Mouse (Mus musculus): ENCODE measurements around the gene Brd7. TPM values are rescaled to one million over a fixed set of nuclear protein-coding genes. Genes with fewer than 3 reads are reported as not detected.

The Brd7 gene
- 79.5 and 80.3 TPM in 2 replicates for polyA plus RNA-seq (2016; fragmentation: Nextera tagmentation; extraction: Ambion mirVana)

- no peaks in the 10 kb centered on the region for H3K9me3 ChIP-seq (replicated peaks)
- peak within 1 kb of the TSS; percentile 93 for H3K4me3 ChIP-seq
- peak within 1 kb of the TSS; percentile 84 for H3K27ac ChIP-seq (ENCODE audit: poor library complexity, severe bottlenecking)
- ATAC-seq (ENCODE audit: insufficient number of reproducible peaks, low FRiP score), result peak; percentile 87
- under 1% methylated on average over 91 of the region's 91 CpGs for WGBS
- H3K36me3 ChIP-seq, result peaks cover 26% of the 10 kb centered on the region
- peak within 1 kb of the TSS; percentile 98 for H3K4me2 ChIP-seq
- peaks cover 22% of the 10 kb centered on the region for H3K4me1 ChIP-seq (replicated peaks)
- peak within 1 kb of the TSS; percentile 98 for H3K9ac ChIP-seq
- H3K27me3 ChIP-seq (replicated peaks), result 0 out of 2 replicates have a peak, but pooled peaks cover 4% of the 10 kb centered on the region
Measured at GRCm38 (mm10) chr8:88361708-88362428, at the start of gene Brd7. Gene Brd7 (minus strand): TSS chr8:88362194.

GRCm38 (mm10) chr8:88411461-88411860 is 49.5 kb upstream of the Brd7 start:
- H3K9me3 ChIP-seq (replicated peaks), result 0 out of 2 replicates have a peak, but pooled peaks cover under 1% of the 10 kb centered on the region
- no peak for ATAC-seq (ENCODE audit: insufficient number of reproducible peaks, low FRiP score)
- no peak overlapping the region for H3K4me3 ChIP-seq
- no peak overlapping the region for H3K27ac ChIP-seq (ENCODE audit: poor library complexity, severe bottlenecking)
- WGBS, result 61% methylated on average over 6 of the region's 6 CpGs
- H3K36me3 ChIP-seq, result no peaks in the 10 kb centered on the region
- H3K4me2 ChIP-seq, result no peak overlapping the region
- H3K9ac ChIP-seq, result no peak overlapping the region
- H3K27me3 ChIP-seq (replicated peaks), result no peaks in the 10 kb centered on the region
- peaks cover 14% of the 10 kb centered on the region for H3K4me1 ChIP-seq (replicated peaks)

GRCm38 (mm10) chr8:88409401-88409940 is 47.5 kb upstream of the Brd7 start:
- peak overlapping the region; percentile 22 for H3K4me3 ChIP-seq
- 25% methylated on average over 11 of the region's 11 CpGs for whole genome bisulfite sequencing
- H3K27ac ChIP-seq (ENCODE audit: poor library complexity, severe bottlenecking), result no peak overlapping the region
- H3K9ac ChIP-seq, result 0 out of 2 replicates have a peak overlapping the region, but pooled peaks have one; percentile 48
- H3K27me3 ChIP-seq (replicated peaks), result no peaks in the 10 kb centered on the region
- 0 out of 2 replicates have a peak, but pooled peaks cover 3% of the 10 kb centered on the region for H3K9me3 ChIP-seq (replicated peaks)
- no peaks in the 10 kb centered on the region for H3K36me3 ChIP-seq
- peaks cover 14% of the 10 kb centered on the region for H3K4me1 ChIP-seq (replicated peaks)
- peak overlapping the region; percentile 62 for H3K4me2 ChIP-seq
- peak; percentile 55; the same call in 1 of the 2 replicates for ATAC-seq (ENCODE audit: insufficient number of reproducible peaks, low FRiP score)

GRCm38 (mm10) chr8:88407716-88408115 is 45.7 kb upstream of the Brd7 start:
- no peaks in the 10 kb centered on the region for H3K27me3 ChIP-seq (replicated peaks)
- H3K4me2 ChIP-seq, result no peak overlapping the region
- peaks cover 14% of the 10 kb centered on the region for H3K4me1 ChIP-seq (replicated peaks)
- no peak overlapping the region for H3K4me3 ChIP-seq
- H3K36me3 ChIP-seq, result no peaks in the 10 kb centered on the region
- no peak for ATAC-seq (ENCODE audit: insufficient number of reproducible peaks, low FRiP score)
- H3K9me3 ChIP-seq (replicated peaks), result 0 out of 2 replicates have a peak, but pooled peaks cover 3% of the 10 kb centered on the region
- WGBS, result 86% methylated on average over 6 of the region's 6 CpGs
- no peak overlapping the region for H3K27ac ChIP-seq (ENCODE audit: poor library complexity, severe bottlenecking)
- no peak overlapping the region for H3K9ac ChIP-seq

GRCm38 (mm10) chr8:88398060-88398459 is 36.1 kb upstream of the Brd7 start:
- no peak for ATAC-seq (ENCODE audit: insufficient number of reproducible peaks, low FRiP score)
- WGBS, result 79% methylated on average over 4 of the region's 4 CpGs

GRCm38 (mm10) chr8:88393298-88393697 is 31.3 kb upstream of the Brd7 start:
- no peak overlapping the region for H3K4me2 ChIP-seq
- H3K36me3 ChIP-seq, result no peaks in the 10 kb centered on the region
- 0 out of 2 replicates have a peak, but pooled peaks cover 3% of the 10 kb centered on the region for H3K27me3 ChIP-seq (replicated peaks)
- 86% methylated on average over 3 of the region's 3 CpGs for WGBS
- no peak overlapping the region for H3K9ac ChIP-seq
- H3K4me3 ChIP-seq, result no peak overlapping the region
- no peaks in the 10 kb centered on the region for H3K9me3 ChIP-seq (replicated peaks)
- H3K27ac ChIP-seq (ENCODE audit: poor library complexity, severe bottlenecking), result no peak overlapping the region
- no peaks in the 10 kb centered on the region for H3K4me1 ChIP-seq (replicated peaks)
- ATAC-seq (ENCODE audit: insufficient number of reproducible peaks, low FRiP score), result no peak

More at GRCm38 (mm10) chr8:88398060-88398459, 36.1 kb upstream of the Brd7 start:
- Histone ChIP-seq H3K9ac (no peak overlapping the region), H3K27ac (ENCODE audit: poor library complexity, severe bottlenecking) (no peak overlapping the region), H3K36me3 (no peaks in the 10 kb centered on the region), H3K4me1 (replicated peaks) (no peaks in the 10 kb centered on the region), H3K4me3 (no peak overlapping the region), H3K27me3 (replicated peaks) (no peaks in the 10 kb centered on the region), H3K4me2 (no peak overlapping the region), H3K9me3 (replicated peaks) (no peaks in the 10 kb centered on the region)

- no peaks in the 10 kb centered on the region for H3K4me1 ChIP-seq (replicated peaks)
- H3K27ac ChIP-seq (ENCODE audit: poor library complexity, severe bottlenecking), result no peak overlapping the region
- WGBS, result 87% methylated on average over 1 of the region's 1 CpGs
- no peaks in the 10 kb centered on the region for H3K9me3 ChIP-seq (replicated peaks)
- H3K36me3 ChIP-seq, result no peaks in the 10 kb centered on the region
- H3K9ac ChIP-seq, result no peak overlapping the region
- H3K4me3 ChIP-seq, result no peak overlapping the region
- H3K27me3 ChIP-seq (replicated peaks), result 0 out of 2 replicates have a peak, but pooled peaks cover 3% of the 10 kb centered on the region
- ATAC-seq (ENCODE audit: insufficient number of reproducible peaks, low FRiP score), result no peak
- no peak overlapping the region for H3K4me2 ChIP-seq
Measured at GRCm38 (mm10) chr8:88390749-88391148, 28.8 kb upstream of the Brd7 start.

GRCm38 (mm10) chr8:88388691-88389239 is 26.8 kb upstream of the Brd7 start:
- Histone ChIP-seq H3K27ac (ENCODE audit: poor library complexity, severe bottlenecking) (no peak overlapping the region), H3K4me1 (replicated peaks) (no peaks in the 10 kb centered on the region), H3K36me3 (no peaks in the 10 kb centered on the region), H3K27me3 (replicated peaks) (0 out of 2 replicates have a peak, but pooled peaks cover 6% of the 10 kb centered on the region), H3K4me3 (no peak overlapping the region), H3K4me2 (no peak overlapping the region), H3K9me3 (replicated peaks) (no peaks in the 10 kb centered on the region), H3K9ac (no peak overlapping the region)
- no peak for ATAC-seq (ENCODE audit: insufficient number of reproducible peaks, low FRiP score)
- WGBS, result 63% methylated on average over 7 of the region's 7 CpGs

- no peak overlapping the region for H3K27ac ChIP-seq (ENCODE audit: poor library complexity, severe bottlenecking)
- no peak overlapping the region for H3K4me2 ChIP-seq
- 75% methylated on average over 8 of the region's 8 CpGs for WGBS
Measured at GRCm38 (mm10) chr8:88387874-88388273, 25.9 kb upstream of the Brd7 start.

GRCm38 (mm10) chr8:88383164-88383556 is 21.2 kb upstream of the Brd7 start:
- Histone ChIP-seq H3K36me3 (no peaks in the 10 kb centered on the region), H3K9me3 (replicated peaks) (0 out of 2 replicates have a peak, but pooled peaks cover 3% of the 10 kb centered on the region), H3K4me2 (no peak overlapping the region), H3K9ac (no peak overlapping the region), H3K27ac (ENCODE audit: poor library complexity, severe bottlenecking) (no peak overlapping the region), H3K27me3 (replicated peaks) (peaks cover 7% of the 10 kb centered on the region; the same call in 1 of the 2 replicates), H3K4me1 (replicated peaks) (no peaks in the 10 kb centered on the region), H3K4me3 (no peak overlapping the region)
- no peak for ATAC-seq (ENCODE audit: insufficient number of reproducible peaks, low FRiP score)
- 78% methylated on average over 2 of the region's 2 CpGs for WGBS

More at GRCm38 (mm10) chr8:88387874-88388273, 25.9 kb upstream of the Brd7 start:
- no peak for ATAC-seq (ENCODE audit: insufficient number of reproducible peaks, low FRiP score)
- 0 out of 2 replicates have a peak, but pooled peaks cover 6% of the 10 kb centered on the region for H3K27me3 ChIP-seq (replicated peaks)
- no peak overlapping the region for H3K4me3 ChIP-seq
- H3K4me1 ChIP-seq (replicated peaks), result no peaks in the 10 kb centered on the region
- no peak overlapping the region for H3K9ac ChIP-seq
- no peaks in the 10 kb centered on the region for H3K9me3 ChIP-seq (replicated peaks)
- H3K36me3 ChIP-seq, result no peaks in the 10 kb centered on the region
